Mouse (Mus musculus) CD4-positive, CD25-positive, alpha-beta regulatory T cell, adult 9 weeks (primary cell): ENCODE measurements around the gene Vmn1r205. TPM values are rescaled to one million over a fixed set of nuclear protein-coding genes. Genes with fewer than 3 reads are reported as not detected.

Experiments
- polyA plus RNA-seq: library from polyadenylated mRNA; unstranded; fragments of 100-300 nt; shearing (Covaris generic); gene quantifications from one replicate; pipeline ENCODE4 v1.2.1, GENCODE M21; 2017

Gene Vmn1r205
- not detected for polyA plus RNA-seq

DNA sequence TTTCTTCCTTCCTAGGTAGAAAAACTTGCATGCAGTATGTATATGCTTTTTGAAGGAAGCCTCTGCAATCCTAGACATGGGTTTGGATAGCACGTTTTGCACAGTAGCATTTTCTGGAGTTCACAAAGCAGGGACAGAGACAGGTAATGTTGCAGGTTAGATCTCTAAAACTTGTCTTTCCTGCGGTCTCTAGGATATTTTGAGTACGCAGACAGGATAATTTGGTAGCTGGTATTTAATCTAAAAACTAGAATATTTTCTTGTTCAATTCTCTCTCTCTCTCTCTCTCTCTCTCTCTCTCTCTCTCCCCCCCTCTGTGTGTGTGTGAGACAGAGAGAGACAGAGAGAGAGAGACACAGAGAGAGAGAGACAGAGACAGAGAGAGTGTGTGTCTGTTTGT is at the start of gene Vmn1r205:
TSS of gene Vmn1r205 (minus strand) at position 101 of the 400 bp plus-strand sequence.

DNA sequence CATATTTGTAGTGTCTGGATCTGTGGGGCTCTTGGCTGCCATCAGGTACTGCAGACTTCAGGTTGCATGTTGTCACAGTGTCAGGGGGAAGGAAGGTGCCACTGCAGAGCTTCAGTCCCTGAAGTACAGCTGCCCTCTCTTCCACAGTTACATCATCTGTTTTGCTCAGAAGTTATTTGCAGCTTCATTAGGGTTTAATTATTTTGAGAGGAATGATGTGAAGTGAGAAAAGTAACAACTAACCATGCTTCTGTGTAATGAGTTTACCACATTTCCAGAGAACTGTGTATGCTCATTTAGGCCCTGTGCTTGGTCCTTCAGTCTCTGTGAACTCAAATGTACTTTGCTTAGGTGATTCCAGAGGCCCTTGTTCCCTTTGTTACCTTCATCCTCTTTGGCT is 31.4 kb upstream of the Vmn1r205 start, which contains the start of gene Vmn1r206:
TSS of gene Vmn1r206 (minus strand) at position 101 of the 400 bp plus-strand sequence.

DNA sequence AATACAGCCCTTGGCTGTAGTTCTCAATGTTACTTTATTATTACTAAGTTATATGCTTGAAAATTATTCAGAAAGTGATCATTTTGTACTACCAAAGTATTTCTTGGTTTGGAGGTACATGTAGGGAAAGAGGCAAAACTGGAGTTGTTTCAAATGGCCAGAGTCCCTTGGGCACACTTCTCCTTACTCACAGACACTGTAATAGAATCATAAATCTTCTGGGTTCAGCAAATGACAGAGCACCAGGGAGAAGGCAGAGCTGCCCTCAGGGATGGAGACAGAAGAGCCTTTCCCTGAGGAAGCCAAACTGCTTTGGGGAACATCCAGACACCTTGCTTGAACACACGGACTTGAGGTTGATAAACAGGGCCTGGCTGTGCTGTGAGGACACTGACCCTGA is 39.9 kb downstream of the Vmn1r205 start, which contains the start of gene Vmn1r204:
TSS of gene Vmn1r204 (plus strand) at position 301 of the 400 bp plus-strand sequence.

Other genes starting within 250 kb of the Vmn1r205 start
- gene Vmn1r198, start 242.6 kb downstream of the Vmn1r205 start, polyA plus RNA-seq: 0.06 TPM
- gene Vmn1r199, start 213.2 kb downstream of the Vmn1r205 start, polyA plus RNA-seq: not detected
- gene Vmn1r200, start 202.6 kb downstream of the Vmn1r205 start, polyA plus RNA-seq: not detected
- not detected for gene Vmn1r201, start 121.1 kb downstream of the Vmn1r205 start, polyA plus RNA-seq
- 0.05 TPM for gene Vmn1r202, start 87.6 kb downstream of the Vmn1r205 start, polyA plus RNA-seq
- gene Vmn1r203, start 74.9 kb downstream of the Vmn1r205 start, polyA plus RNA-seq: 0.15 TPM
- gene Vmn1r204, start 39.8 kb downstream of the Vmn1r205 start, polyA plus RNA-seq: not detected
- not detected for gene Vmn1r206, start 31.3 kb upstream of the Vmn1r205 start, polyA plus RNA-seq
- 0.10 TPM for gene Vmn1r207-ps, start 136.6 kb upstream of the Vmn1r205 start, polyA plus RNA-seq
- gene Vmn1r208, start 184.4 kb upstream of the Vmn1r205 start, polyA plus RNA-seq: 0.14 TPM
- not detected for gene Vmn1r209, start 216.7 kb upstream of the Vmn1r205 start, polyA plus RNA-seq
- 0.09 TPM for gene Vmn1r210, start 238.3 kb upstream of the Vmn1r205 start, polyA plus RNA-seq